Mouse (Mus musculus): ENCODE data around the gene Dcun1d4.

Dcun1d4 gene

DNA sequence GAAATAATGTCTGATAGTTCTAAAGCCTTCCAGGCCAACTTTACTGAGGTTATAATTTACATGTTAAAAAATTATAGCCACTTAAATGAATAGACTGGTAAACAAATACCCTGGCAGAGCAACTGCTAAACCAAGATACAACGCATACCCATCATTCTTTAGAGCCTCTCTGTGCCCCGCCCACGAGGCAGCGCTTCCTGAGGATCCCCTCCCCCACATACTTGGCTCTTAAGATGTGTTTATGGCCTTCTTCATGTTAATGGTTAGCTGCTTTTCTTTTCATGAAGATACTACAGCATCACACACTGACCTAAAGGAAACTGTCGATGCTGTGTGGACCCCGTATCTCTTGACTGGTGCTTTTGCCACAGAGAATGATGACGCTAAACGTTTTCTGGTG is 17.8 kb downstream of the Dcun1d4 start:
- DNase-seq (ENCODE audit: low spot score): no peak

DNA sequence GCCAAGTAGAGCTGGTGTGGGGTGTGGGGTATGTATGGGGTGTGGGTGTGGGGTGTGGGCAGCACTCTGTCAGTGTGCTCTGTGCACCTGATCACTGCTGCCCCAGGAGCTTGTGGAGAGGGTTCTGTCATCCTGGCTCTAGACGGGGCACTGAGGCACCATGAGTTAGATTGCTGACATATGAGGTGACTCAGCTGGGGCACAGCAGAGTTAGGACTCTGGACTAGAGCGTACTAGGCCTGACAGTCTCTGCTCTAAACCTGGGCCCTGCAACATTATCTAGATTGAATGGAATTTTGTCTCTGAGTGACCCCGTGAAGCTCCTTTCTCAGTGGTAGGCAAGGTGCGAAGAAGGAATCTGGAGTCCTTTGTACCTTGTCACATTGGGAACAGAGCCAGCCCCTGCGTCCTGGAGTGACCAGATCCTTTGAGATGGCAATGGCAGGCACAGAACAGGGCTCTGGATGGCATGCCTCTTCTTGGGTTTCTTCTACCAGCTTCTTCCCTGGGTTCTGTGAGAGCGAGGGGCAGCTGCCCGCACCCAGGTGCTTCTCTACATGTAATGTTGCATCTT is 20.2 kb downstream of the Dcun1d4 start:
- DNase-seq (ENCODE audit: low spot score): no peak

DNA sequence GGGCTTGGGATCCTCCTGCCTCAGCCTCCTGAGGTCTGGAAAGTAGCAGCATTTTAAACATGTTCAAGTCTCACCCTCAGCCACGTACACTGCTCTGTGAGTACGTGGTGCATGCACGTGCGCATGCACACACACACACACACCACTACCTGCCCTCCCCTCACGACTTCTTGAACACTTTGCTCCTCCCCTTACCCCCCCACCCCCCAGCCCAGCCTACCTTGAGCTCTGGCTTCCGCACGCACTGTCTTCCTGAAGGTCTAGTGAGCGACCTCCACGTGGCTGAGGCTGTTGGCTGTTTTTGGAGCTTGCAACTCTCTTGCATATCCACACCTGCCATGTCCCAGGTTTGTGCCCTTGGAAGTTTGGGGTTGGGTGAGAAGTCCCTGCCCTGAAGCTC is 21.6 kb downstream of the Dcun1d4 start:
- DNase-seq (ENCODE audit: low spot score): no peak

DNA sequence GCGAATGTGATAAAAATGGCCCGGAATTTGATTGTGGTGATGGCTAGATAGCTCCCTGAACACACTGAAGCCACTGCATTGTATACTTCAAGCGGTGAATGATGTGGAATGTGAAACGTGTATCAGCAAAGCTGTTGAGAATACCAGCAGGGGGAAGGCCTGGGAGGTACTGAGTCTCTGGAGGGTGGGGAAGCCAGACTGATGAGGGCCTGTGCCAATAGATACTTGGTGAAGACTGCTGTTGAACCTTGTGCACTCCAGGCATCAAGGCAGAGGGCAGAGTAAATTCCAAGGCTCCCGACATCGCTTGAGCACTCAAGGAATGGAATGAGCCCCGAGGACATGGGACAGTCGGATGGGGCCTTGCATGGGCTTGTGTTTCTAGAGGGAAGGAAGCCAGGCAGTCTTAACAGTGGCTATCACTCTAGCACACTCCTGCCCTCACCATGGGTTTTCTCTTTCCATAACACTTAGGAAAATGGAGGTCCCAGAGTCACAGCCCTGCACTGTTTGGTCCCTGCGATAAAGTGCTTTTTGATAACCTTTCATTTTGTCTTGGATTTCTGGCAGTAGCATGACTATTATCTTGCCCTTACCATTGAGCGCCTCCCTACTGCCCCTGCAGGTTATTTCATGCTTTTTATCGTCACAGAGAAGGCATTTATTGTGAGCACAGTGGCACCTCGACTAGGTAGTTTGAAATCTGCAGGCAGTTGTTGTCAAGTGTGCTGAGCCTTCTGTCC is 22.4 kb downstream of the Dcun1d4 start:
- DNase-seq (ENCODE audit: low spot score): no peak

DNA sequence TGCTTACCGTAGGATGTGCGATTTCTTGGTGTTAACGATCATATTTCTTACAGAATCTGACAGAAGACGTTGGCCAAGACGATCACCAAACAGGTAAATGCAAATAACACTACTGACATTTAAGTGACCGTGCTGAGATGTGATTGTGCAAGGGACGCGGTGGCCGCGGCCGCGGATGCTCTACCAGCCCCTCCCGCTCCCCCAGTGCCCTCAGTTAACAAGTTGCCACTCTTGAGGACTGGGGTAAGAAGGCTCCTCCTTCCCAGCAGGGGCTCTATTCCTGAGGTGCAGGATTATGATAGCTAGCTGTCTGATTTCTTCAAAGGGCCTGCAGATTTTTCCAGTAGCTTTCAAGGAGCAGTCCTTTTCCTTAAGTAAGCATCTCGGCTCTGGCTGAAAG is 30.3 kb downstream of the Dcun1d4 start:
- DNase-seq (ENCODE audit: low spot score): no peak

DNA sequence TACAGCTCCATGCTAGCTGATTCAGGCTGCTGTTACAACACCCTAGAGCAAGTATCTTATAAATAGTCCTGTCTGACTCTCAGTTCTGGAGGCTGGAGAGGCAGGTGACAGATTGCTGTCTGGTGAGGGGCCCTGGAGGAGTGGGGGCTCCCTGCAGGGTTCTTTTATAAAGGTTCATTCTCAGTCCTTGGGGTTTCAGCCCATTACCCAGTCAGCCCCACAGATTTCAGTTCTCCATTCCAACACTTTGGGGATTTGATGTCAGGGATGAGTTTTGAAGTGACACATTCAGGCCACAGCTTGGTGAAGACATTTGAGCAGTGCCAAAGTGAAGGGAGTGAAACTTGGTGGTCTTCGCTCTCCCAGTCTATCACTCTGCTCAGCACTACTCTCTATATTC is 31.4 kb downstream of the Dcun1d4 start:
- DNase-seq (ENCODE audit: low spot score): no peak

DNA sequence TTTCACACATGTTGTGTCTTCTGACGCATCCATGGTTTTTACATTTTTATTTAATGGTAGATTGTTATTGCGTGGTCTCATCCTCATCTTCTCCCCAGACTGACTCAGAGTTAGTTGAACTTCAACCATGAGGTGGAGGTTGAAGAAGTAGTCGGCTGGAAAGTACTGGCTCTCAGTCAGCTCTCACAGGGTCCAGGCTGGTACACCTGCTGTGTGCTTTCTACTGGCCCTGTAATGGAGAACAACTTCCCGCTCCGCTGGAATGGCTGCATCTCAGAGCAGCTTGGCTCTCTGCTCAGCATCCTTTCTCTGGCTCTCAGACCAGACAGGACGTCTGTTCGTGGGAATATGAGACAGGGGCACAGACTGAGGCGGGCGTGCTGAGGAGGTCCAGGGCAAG is 31.9 kb downstream of the Dcun1d4 start:
- no peak for DNase-seq (ENCODE audit: low spot score)

DNA sequence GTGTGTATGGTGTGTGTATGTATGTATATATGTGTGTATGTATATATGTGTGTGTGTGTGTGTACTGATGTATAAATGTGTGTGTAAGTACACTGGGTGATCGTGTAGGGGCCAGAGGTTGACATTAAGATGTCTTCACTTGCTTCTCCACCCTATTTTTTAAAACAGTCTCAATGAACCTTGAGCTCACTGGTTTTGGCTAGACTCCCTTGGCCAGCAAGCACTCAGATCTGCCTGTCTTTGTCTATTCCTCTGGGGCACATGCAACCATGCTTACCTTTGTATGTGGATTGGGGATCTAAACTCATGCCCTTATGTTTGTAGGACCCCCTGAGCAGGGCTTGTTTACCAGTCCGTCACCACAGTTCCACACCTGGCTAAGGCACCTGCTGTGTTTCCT is 33.4 kb downstream of the Dcun1d4 start:
- DNase-seq (ENCODE audit: low spot score): no peak

DNA sequence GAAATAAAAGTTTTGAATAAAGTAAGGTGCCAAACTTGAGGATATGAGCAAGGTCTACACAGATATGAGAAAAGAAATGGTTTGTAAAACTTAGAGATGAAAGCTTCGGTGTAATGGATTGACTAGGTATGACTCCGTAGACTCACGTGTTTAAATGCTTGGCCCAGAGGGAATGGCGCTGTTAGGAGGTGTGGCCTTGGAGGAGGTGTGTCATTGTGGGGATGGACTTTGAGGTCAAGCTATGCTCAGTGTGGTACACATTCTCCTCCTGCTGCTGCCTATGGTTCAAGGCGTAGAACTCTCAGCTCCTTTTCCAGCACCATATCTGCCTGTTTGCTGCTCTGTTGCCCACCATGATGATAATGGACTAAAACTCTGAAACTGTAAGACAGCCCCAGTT is 36.5 kb downstream of the Dcun1d4 start:
- DNase-seq (ENCODE audit: low spot score): no peak

DNA sequence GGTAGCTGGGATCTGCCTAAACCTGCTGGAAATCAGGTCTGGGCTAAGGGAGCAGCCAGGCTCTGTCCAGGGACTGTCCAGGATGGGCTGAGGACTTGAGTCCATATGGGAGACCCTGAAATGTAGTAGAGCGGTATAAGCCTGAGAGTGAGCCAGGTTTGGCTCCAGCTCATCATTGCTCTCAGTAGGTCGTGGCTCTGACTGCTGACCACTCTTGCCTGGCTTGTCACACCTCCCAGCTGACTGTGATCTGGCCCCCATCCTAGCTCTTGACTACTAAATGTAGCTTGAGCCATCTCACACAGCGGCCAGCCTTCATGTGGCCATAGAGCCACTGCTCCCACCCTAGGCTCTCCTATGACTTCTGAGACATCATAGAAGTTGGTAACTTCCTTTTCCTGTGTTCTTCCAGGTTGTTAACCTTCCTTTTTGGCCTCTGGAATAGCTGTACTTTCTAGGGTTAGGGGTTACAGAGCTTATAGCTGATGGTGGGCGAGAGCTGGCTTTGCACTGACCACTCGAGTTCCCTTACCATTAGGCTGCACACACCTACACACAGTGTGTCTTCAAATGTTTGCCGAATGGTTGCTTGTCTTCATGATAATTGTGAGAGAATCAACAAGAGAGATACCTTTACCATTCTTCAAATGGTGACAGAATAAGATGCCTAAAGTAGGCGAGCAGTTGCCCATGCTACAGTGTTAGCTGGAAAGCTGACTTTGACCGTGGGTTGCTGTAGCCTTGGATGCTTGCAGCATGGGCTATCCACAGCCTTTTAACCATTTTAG is 37.8 kb downstream of the Dcun1d4 start:
- DNase-seq (ENCODE audit: low spot score): no peak

DNA sequence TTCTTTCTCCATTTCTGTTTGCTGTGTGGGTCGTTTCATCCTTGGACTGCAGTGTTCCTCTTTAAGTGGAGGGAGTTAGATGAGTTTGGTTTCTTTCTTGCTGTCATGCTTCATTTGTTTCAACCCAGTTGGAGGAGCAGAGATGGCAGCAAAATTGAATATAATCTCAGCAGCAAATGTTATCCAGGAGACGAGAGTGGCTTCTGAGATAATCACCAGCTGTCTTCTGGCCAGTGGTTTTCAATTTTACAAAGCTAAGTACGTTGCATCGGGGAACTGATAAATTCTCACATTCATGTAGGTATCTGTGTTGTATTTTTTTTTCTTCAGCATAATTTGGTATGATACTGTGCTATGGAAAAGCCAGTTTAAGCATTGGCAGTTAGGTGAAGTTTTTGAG is 40.0 kb downstream of the Dcun1d4 start:
- no peak for DNase-seq (ENCODE audit: low spot score)

DNA sequence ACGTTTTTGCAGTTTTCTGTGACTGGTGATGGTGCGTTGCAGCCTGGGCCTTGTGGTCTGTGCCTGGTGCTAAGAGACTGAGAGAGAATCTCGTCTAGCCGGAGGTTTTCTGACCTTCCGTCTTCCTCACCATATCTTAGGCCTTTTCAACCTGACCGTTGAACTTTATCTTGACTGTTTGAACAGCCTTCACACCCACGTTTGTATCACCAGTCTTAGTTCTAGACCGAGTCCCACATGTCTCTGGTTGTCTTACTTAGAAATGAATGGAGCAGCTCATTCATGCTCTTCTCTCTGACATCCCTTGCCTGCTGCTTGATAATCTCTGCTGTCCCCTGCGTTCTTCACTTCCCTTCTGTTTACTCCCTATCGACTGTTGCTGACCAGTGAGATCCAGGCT is 42.4 kb downstream of the Dcun1d4 start:
- no peak for DNase-seq (ENCODE audit: low spot score)

DNA sequence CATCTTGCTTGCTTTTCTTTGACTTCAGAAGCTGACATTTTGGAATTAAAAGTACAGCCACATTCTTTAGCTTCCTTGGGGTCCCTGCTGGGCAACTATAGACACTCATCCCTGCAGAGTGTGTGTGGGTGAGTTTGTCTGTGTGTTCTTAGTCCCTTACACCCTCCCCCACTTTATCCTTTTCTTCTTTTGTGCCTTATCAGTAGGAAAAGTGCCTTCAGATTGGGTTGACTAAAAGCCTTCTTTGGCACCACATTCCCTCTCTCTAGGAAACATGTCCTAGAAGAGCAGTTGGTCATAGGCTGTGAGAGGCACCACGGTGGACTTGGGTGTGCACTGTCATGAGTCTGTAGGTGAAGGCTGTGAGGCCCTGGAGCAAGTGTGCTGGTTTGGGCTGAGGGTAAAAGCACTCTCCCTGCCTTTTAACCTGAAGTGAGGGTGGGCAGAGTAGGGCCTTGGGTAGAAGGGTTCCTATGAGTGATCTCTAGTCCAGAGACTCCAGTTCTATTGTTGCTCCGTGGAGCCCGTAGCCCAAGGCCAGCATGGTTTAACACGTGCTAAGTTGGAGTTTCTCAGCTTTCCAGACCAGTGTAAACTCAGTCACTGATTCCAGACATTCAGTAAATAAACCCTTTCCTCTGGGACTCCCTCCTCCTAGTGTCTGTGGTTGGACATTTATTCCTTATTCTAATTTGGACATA is 43.6 kb downstream of the Dcun1d4 start:
- DNase-seq (ENCODE audit: low spot score): no peak

DNA sequence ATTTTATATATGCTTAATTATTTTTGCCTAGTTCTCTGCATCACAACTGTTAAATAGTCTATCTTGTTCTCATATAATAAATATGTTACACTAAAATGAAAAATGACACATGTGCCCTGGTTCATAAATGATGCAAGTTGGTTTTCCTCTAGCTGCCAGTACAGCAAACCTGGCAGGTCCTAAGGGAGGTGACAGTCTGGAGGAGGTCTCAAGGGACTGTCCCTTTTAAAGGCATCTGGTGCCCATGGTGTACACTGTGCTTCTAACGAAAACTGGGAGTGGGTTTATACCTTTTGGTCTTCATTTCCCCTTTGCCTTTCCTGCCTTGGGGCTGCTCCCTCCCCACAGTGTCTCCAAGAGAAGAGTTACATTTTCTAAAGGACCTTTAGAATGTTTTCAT is 51.4 kb downstream of the Dcun1d4 start:
- no peak for DNase-seq (ENCODE audit: low spot score)

DNA sequence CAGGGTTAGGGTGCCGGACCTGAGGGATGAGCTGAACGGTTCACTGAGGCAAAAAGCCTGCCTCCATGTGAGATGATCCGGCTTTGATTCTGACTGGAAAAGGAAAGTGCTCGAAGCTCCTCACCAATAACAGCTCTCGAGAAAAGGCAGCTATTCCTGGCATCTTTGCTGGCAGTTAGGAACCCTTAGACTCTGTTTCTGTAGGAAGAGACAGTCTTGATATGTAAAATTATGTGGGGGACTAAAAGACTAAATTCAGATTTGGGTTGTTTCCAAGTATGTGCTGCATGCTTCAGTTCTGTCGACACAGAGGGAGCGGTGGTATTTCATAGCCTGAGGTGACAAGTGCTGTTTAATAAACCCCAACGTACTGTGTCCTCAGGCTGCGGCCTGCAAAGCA is 52.1 kb downstream of the Dcun1d4 start:
- no peak for DNase-seq (ENCODE audit: low spot score)

DNA sequence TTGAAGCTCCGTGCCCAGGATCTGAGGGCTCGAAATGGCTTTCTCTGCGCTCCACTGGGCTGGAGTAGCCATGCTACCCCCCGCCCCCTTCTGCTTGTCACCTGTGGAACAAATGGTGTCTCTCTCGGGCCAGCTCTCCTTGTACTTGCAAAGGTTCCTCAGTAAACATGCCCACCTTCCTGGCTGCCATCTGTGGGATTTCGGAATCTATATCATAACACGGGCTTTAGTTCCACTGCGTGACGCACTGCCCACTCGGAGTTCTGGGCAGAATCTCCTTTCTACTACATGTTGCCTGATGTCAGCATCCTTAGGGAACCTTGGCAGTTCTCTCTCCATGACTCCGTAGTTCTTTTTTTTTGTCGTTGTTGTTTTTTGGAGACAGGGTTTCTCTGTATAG is 56.9 kb downstream of the Dcun1d4 start:
- no peak for DNase-seq (ENCODE audit: low spot score)

DNA sequence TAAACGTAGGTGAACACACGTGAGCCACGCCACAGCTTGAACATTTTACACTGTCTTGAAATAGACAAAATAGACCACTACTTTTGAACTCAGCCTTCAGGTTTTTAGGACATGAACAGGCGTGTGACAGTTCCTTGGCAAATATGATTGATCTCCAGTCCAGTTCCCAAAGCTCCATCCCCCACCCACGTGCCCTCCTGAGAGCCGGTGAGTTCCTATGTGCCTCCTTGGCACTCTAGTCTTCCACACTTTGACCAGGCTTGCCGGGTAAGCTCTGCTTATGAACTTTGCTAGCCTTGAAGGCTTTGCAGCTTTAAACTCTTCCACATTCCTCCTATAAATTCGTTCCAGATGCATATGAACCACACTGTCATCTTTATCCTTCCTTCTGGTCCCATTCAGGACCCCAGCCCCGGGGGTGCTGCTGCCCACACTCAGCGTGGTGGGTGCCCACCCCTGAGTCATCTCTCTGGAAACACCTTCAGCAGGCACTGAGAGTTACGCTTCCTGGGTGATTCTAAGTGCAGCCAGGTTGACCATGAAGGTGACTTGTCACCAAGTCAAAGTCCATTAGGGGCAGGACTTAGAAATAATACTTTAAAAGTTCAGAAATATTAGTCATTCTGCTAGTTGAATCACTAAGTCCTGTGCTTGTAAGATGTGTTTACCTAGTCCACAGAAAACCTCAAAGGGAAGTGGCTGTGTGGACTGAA is 57.9 kb downstream of the Dcun1d4 start:
- DNase-seq (ENCODE audit: low spot score): no peak

DNA sequence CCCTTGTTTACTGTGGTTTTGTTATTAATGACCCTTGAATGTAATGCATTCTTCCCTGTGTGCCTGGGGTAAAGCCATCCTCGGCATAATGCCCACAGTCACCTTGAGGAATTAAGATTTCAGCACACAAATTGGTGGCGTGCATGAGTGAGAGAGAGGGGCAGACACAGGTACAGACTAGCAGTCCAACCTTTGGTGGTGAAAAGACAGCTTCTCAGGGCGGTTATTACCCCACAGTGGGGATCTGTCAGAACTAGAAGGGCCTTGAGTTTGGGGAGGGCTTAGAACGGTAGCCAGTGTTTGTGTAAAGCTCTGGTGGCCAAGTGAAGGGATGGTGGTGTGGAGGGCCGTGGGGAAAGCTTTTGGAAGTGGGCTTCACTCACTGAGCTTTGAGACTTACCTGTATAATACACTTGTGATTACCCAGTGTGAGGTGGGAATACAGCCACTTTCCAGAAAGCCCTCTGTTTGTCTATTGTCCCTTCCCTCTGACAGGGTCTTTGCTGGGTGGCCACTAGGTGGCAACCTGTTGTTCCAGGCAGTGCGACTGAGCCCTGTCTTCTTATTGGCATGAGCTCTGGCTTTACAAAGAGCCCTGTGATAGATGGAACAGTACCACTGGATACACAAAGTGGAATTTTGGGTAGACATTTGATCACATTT is 59.2 kb downstream of the Dcun1d4 start:
- DNase-seq (ENCODE audit: low spot score): no peak

DNA sequence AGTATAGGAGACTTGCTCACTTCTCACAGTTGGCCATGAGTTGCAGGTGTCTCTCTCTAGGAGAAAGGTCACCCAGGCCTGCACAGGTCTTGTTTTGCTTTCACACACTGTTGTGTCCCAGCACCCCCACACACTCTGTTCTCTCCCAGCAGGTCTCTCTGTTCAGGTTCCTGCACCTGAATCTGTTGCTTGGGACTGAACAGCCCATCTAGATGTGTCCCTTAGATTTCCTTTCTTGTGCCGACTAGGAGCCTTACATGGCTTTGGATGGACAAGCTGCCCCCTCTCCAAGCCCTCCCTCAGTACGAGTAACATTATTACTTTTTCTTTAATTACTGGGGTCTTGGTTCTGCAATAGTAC is 59.7 kb downstream of the Dcun1d4 start:
- no peak for DNase-seq (ENCODE audit: low spot score)

DNA sequence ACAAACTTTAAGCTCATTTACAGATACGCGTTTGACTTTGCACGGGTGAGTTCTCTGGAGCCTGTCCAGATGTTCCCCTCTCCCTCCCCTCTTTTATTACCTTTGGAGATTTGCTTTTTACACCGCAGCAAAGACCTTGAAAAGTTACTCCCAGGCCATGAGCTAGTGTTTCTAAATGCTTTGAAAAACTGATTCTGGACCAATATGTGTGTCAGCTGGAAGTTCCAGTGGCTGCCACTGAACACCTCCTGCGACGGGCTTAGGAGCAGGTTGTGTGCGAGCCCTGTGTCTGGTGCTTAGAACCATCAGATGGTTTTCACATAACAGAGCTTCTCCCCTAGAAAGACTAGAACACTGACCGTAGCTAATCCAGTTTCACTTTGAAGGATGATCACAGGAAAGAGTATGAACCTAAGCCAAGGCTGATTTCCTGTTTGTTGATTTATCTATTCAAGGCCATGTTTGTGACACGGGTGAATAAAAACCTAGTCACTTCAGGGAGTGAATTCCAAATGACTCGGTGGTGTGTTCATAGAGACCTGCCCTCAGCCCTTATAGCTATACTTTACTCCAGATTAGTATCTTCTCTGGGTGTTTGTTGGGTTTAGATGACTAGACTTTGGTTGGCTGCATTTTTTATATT is 63.4 kb downstream of the Dcun1d4 start:
- DNase-seq (ENCODE audit: low spot score): no peak

DNA sequence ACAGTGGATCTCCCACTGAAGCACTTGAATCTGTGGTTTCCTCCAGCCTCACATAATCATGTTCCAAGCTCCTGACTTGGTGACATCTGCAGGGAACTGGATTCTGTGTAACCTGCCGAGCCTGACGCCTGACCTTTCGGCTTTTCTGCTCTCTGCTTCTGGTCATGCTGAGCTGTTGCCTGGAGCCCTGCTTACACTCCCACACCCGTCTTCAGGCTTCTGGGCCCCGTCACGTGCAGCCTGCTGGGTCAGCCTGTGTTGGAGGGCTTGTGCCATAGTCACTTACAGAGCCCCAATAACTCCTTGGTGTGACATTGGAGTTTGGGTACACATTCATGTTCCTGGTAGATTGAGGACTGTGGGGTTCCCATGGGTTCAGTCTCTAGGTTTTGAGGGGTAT is 64.8 kb downstream of the Dcun1d4 start:
- no peak for DNase-seq (ENCODE audit: low spot score)

All from ovary, postnatal 10 days (tissue).